Mouse (Mus musculus): ENCODE measurements around the gene Nup93. TPM values are rescaled to one million over a fixed set of nuclear protein-coding genes. Genes with fewer than 3 reads are reported as not detected.

Nup93 gene
- total and polyA plus RNA-seq, 3 experiments = 46.0 to 99.6 (median 88.3) TPM

GRCm38 (mm10) chr8:94306989-94307513, 92.7 kb downstream of the Nup93 start:
- dilution Hi-C loops (cut with MboI; ENCODE audit: extremely low pct_ligation_motif_present, extremely low pct_unique_long_range_greater_than_20kb, low sequenced_read_pairs) = no loop called here
- Histone ChIP-seq H3K4me1 (ENCODE audit: control insufficient read depth in 1 of 2, insufficient read depth in 2 of 2) (no peaks in the 10 kb centered on the region), H3K27ac (ENCODE audit: insufficient read depth, low read depth) (no peak overlapping the region), H3K27me3 (replicated peaks) (no peaks in the 10 kb centered on the region), H3K4me2 (ENCODE audit: insufficient read depth, low read depth, poor library complexity, severe bottlenecking) (no peak overlapping the region), H3K4me3 (replicated peaks in 1 of 3; ENCODE audit: low read depth in 2 of 3, low read length in 2 of 3, poor library complexity in 1 of 3) (no peak overlapping the region), H3K36me3 (replicated peaks in 1 of 2; ENCODE audit: control insufficient read depth in 1 of 2, insufficient read depth in 1 of 2, low read length in 1 of 2) (peaks cover 76 to 93% of the 10 kb centered on the region in 2 experiments), H3K79me2 (replicated peaks; ENCODE audit: control insufficient read depth, extremely low read depth, insufficient read depth, poor library complexity, severe bottlenecking) (no peaks in the 10 kb centered on the region), H3K9ac (ENCODE audit: insufficient read depth, low read depth) (no peak overlapping the region), H3K9me3 (replicated peaks; ENCODE audit: low read length) (no peaks in the 10 kb centered on the region)
- DNase-seq (ENCODE audit: extremely low read depth) = no peak
- TF ChIP-seq RAD21 (IDR thresholded peaks at IDR 0.05; ENCODE audit: low read depth, low read length) (no peak), CHD2 (IDR thresholded peaks at IDR 0.05; ENCODE audit: low read length) (no peak), CHD1 (IDR thresholded peaks at IDR 0.05; ENCODE audit: low read depth, low read length) (no peak), SIN3A (IDR thresholded peaks at IDR 0.05; ENCODE audit: low read length) (no peak), MAX (IDR thresholded peaks at IDR 0.05; ENCODE audit: low read length) (no peak), POLR2A (IDR thresholded peaks at IDR 0.05; ENCODE audit: low read depth, low read length) (no peak), RCOR1 (conservative IDR thresholded peaks at IDR 0.05; ENCODE audit: low read depth, low read length) (no peak), NELFE (IDR thresholded peaks at IDR 0.05; ENCODE audit: low read depth, low read length) (no peak), EP300 (IDR thresholded peaks at IDR 0.05; ENCODE audit: low read length) (no peak), MEF2A (IDR thresholded peaks at IDR 0.05; ENCODE audit: borderline replicate concordance, low read depth, low read length) (no peak)
- in situ Hi-C loops (cut with MboI; ENCODE audit: low pct_ligation_motif_present, low pct_unique_long_range_greater_than_20kb, low sequenced_read_pairs) = no loop called here

- DNase-seq (ENCODE audit: extremely low read depth) = no peak
- H3K79me2 ChIP-seq (replicated peaks; ENCODE audit: control insufficient read depth, extremely low read depth, insufficient read depth, poor library complexity, severe bottlenecking) = no peaks in the 10 kb centered on the region
- H3K27me3 ChIP-seq (replicated peaks) = no peaks in the 10 kb centered on the region
- dilution Hi-C loops (cut with MboI; ENCODE audit: extremely low pct_ligation_motif_present, extremely low pct_unique_long_range_greater_than_20kb, low sequenced_read_pairs) (no loop called here), in situ Hi-C loops (cut with MboI; ENCODE audit: low pct_ligation_motif_present, low pct_unique_long_range_greater_than_20kb, low sequenced_read_pairs) (no loop called here)
- peaks cover 75 to 93% of the 10 kb centered on the region in 2 experiments for H3K36me3 ChIP-seq (replicated peaks in 1 of 2; ENCODE audit: control insufficient read depth in 1 of 2, insufficient read depth in 1 of 2, low read length in 1 of 2)
- H3K4me3 ChIP-seq (replicated peaks in 1 of 3; ENCODE audit: low read depth in 2 of 3, low read length in 2 of 3, poor library complexity in 1 of 3) = no peak overlapping the region
- no peak overlapping the region for H3K4me2 ChIP-seq (ENCODE audit: insufficient read depth, low read depth, poor library complexity, severe bottlenecking)
- no peak overlapping the region for H3K27ac ChIP-seq (ENCODE audit: insufficient read depth, low read depth)
- no peaks in the 10 kb centered on the region for H3K9me3 ChIP-seq (replicated peaks; ENCODE audit: low read length)
- TF ChIP-seq JUN (IDR thresholded peaks at IDR 0.05; ENCODE audit: insufficient read depth, low read depth, low read length) (no peak), UBTF (IDR thresholded peaks at IDR 0.05; ENCODE audit: low read depth, low read length) (no peak), ZKSCAN1 (IDR thresholded peaks at IDR 0.05; ENCODE audit: borderline replicate concordance, low read depth, low read length) (no peak), MYC (IDR thresholded peaks at IDR 0.05; ENCODE audit: low read depth, low read length) (no peak), POLR2AphosphoS2 (IDR thresholded peaks at IDR 0.05; ENCODE audit: low read depth, low read length) (no peak), BHLHE40 (IDR thresholded peaks at IDR 0.05; ENCODE audit: low read depth, low read length) (no peak), MAX (IDR thresholded peaks at IDR 0.05; ENCODE audit: low read length) (no peak)
- H3K4me1 ChIP-seq (ENCODE audit: control insufficient read depth in 1 of 2, insufficient read depth in 2 of 2) = no peaks in the 10 kb centered on the region
- H3K9ac ChIP-seq (ENCODE audit: insufficient read depth, low read depth) = no peak overlapping the region
Measured at GRCm38 (mm10) chr8:94307652-94308051, 93.3 kb downstream of the Nup93 start.
